Mouse (Mus musculus): ENCODE data around the gene Gm21885. TPM values are rescaled to one million over a fixed set of nuclear protein-coding genes. Genes with fewer than 3 reads are reported as not detected.

Gene Gm21885
- total RNA-seq, 2 experiments from 2014 or later, result not detected

- no peak for DNase-seq (ENCODE audit: extremely low spot score in 1 of 2, low spot score in 2 of 2)
- intact Hi-C loops (cut with DNase I), result no loop called here
Observed at GRCm38 (mm10) chr11:94314098-94314652, 32.5 kb downstream of the Gm21885 start.

GRCm38 (mm10) chr11:94315308-94315707, 33.6 kb downstream of the Gm21885 start:
- intact Hi-C loops (cut with DNase I), result no loop called here
- DNase-seq (ENCODE audit: extremely low spot score in 1 of 2, low spot score in 2 of 2), result no peak

DNA sequence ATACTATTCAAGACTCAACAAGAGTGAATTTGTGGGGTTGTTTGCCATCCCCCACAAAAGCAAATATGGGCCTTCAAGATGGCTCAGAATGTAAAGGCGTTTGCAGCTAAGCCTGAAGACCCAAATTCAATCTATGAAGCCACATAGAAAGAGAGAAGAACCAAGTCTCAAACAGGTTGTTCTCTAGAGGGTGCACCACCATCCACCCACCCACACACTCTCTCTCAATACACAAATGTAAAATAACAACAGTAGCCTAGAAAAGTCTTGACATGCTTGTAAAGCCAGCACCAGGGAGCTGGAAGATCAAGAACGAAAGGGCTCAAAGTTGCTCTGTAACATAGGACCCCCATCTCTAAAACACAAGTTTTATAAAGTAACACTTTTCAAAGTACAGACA, 34.9 kb downstream of the Gm21885 start:
- intact Hi-C loops (cut with DNase I), result no loop called here
- no peak for DNase-seq (ENCODE audit: extremely low spot score in 1 of 2, low spot score in 2 of 2)

DNA sequence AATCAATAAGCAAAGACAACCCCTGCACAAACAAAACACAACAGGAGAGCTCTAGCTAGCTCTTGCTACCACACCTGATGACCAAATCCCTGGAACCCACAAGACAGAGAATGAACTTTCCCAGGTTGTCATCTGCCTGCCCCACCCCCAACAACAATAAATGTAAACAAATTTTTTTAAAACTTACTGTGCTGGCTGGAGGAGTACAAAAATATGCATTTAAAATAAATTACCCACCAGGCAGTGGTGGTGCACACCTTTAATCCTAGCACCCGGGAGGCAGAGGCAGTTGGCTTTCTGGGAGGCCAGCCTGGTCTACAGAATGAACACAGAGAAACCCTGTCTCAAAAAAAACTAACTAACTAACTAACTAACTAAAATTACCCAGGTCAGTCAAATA, 35.3 kb downstream of the Gm21885 start:
- intact Hi-C loops (cut with DNase I), result no loop called here
- no peak for DNase-seq (ENCODE audit: extremely low spot score in 1 of 2, low spot score in 2 of 2)

DNA sequence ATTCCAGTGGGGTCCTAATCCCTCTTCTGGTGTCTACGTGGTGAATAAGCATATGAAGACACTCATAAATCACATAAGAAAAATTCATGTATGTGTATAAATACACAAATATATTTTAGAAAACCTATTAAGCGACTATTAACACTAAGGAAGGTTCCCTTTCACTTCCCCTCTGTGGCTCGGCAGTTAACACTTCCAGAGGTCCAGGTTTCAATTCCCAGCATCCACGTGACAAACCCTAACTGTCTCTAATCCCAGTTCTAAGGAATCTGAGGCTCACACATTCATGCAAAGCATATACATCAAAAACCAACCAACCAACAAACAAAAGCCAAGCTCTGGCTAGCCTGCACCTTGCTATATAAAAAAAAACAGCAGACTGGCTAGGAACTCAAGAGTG, 35.8 kb downstream of the Gm21885 start:
- DNase-seq (ENCODE audit: extremely low spot score in 1 of 2, low spot score in 2 of 2), result no peak
- intact Hi-C loops (cut with DNase I), result no loop called here

DNA sequence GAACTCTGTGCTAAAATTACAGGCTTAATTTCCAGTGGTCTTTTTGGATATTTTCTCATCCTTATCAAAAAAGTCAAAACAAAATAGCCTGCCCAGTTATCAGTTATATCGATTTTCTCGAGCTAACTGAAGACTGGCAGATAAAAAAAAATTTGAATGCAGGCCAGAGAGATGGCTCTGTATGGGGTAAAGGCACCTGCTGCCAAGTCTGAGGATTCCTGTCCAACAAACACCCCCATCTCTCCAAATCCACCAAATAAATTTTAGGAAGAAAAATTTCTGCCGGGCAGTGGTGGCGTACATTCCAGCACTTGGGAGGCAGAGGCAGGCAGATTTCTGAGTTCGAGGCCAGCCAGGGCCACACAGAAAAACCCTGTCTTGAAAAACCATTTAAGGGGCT, 36.4 kb downstream of the Gm21885 start:
- intact Hi-C loops (cut with DNase I), result no loop called here

DNA sequence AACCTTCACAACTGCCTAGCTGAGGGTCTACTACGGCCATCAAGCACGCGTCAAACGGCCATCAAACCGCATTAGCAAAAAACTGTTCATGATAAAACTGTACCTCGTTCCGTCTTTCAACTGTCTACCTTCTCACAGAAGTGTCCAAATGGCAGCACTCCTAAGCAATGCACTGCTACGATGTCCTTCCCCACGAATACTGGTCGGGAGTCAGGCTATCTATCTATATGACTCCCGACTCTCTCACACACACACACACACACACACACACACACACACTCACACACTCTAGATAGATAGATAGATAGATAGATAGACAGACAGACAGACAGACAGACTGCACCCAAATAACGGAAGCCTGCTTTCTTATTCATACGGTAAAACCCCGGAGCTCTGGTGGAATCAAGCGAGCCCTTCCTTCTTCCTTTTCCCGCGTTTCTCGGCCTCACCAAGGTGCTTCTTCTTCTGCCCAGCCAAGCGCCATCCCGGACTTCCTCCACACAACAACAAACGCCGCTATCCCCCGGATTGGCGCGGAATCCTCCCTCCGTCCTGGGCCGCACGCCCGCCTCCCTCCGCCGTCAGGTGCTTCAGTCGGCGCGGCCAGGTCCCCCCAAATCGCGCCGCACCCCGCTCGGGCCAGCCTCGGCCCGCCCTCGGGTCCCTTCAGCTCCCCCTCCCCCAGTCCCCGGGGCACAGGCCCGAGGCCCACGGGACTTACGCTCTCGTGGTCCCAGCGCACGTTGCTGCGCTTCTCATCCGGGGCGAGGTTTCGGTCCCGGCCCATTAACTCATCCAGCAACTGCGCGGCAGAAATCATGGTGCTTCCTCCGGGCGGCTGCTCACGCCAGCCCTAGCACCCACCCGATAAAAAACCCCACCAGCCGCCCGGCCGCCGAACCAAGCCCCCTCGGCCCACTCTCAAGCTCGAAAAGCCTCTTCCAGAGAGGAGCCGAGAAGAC, 39.6 kb downstream of the Gm21885 start:
- peak in 1 of 2 experiments; percentile 80 for DNase-seq (ENCODE audit: extremely low spot score in 1 of 2, low spot score in 2 of 2)
- intact Hi-C loops (cut with DNase I), result no loop called here

More for the DNA sequence above, 36.4 kb downstream of the Gm21885 start:
- no peak for DNase-seq (ENCODE audit: extremely low spot score in 1 of 2, low spot score in 2 of 2)

- intact Hi-C loops (cut with DNase I), result no loop called here
Observed at GRCm38 (mm10) chr11:94321931-94322400, 40.3 kb downstream of the Gm21885 start, which contains the start of gene Luc7l3. TSS of gene Luc7l3 (minus strand) at chr11:94321988.

GRCm38 (mm10) chr11:94322636-94323035, 41.0 kb downstream of the Gm21885 start:
- intact Hi-C loops (cut with DNase I), result no loop called here
- no peak for DNase-seq (ENCODE audit: extremely low spot score in 1 of 2, low spot score in 2 of 2)

More at GRCm38 (mm10) chr11:94321931-94322400, 40.3 kb downstream of the Gm21885 start, which contains the start of gene Luc7l3:
- peak; percentile 89 to 97 for DNase-seq (ENCODE audit: extremely low spot score in 1 of 2, low spot score in 2 of 2)

GRCm38 (mm10) chr11:94323271-94323925, 41.7 kb downstream of the Gm21885 start:
- intact Hi-C loops (cut with DNase I), result no loop called here
- no peak for DNase-seq (ENCODE audit: extremely low spot score in 1 of 2, low spot score in 2 of 2)

- DNase-seq (ENCODE audit: extremely low spot score in 1 of 2, low spot score in 2 of 2), result no peak
- intact Hi-C loops (cut with DNase I), result no loop called here
Observed at GRCm38 (mm10) chr11:94324618-94325017, 42.9 kb downstream of the Gm21885 start.

DNA sequence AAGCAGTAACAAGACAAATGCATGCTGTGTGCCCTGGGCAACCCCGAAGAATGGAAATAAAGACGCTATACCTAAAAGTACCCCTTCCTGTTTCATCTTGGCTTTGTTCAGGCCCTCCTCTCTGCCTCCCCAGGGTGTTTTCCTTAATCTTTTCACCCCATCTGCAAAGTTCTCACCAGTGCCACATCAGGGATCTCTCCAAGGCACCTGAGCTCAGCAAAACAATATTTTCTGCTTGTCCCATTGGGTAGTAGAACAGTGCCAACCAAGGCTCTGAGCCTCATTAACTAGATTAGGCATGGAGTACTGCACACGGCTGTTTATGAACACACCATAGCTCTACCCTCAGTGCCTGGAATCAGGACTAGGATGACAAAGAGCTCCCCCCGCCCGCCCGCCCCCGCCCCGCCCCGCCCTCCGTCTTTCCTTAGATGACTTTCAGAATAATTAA, 45.3 kb downstream of the Gm21885 start:
- DNase-seq (ENCODE audit: extremely low spot score in 1 of 2, low spot score in 2 of 2), result no peak
- intact Hi-C loops (cut with DNase I), result no loop called here

DNA sequence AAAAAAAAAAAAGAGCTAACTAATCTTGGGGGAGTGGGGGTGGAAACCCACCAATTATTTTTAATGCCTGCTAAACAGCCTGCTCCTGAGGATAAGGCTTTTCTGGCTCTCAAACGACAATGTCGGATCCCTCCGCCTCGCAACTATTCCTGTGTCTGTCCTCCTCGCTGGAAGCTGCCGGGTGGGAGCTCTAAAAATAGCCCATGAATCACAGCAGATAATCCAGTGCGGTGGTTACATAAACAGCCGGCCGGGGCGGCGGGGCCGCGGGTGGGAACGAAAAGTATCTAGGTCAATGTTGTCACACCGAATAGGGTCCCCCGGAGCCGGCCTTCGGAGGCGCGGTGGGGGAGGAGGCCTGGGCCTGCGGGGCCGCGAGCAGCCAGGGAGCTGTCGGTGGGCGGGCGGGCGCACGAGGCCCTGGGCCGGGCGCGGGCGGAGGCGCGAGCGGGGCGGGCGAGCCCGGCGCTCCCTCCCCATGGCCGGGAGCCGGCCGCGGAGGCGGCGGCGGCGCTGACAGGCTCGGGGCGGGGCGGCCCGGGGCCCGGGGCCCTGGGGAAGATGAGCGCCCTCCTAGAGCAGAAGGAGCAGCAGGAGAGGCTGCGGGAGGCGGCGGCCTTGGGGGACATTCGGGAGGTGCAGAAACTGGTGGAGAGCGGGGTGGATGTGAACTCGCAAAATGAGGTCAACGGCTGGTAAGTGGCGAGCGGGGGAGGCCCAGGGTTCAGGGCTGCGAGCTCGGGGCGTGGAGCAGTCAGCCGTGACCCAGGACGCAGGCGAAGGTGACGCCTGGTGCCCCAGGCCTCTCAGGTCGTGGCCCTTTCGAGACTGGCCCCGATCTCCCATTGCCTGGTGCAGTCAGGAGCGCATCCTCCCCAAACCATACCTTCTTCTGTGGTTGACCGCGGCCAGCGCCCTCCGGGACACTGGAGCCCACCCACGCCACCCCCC, 46.3 kb downstream of the Gm21885 start, which contains the start of gene Ankrd40:
Gene Ankrd40 (plus strand): TSS at position 309 of the 951 bp plus-strand sequence.
- DNase-seq (ENCODE audit: extremely low spot score in 1 of 2, low spot score in 2 of 2), result peak; percentile 96
- intact Hi-C loops (cut with DNase I), result no loop called here

GRCm38 (mm10) chr11:94328644-94329025, 47.0 kb downstream of the Gm21885 start:
- DNase-seq (ENCODE audit: extremely low spot score in 1 of 2, low spot score in 2 of 2), result no peak
- intact Hi-C loops (cut with DNase I), result no loop called here

GRCm38 (mm10) chr11:94329270-94329891, 47.7 kb downstream of the Gm21885 start:
- DNase-seq (ENCODE audit: extremely low spot score in 1 of 2, low spot score in 2 of 2), result peak in 1 of 2 experiments; percentile 71
- intact Hi-C loops (cut with DNase I), result no loop called here

DNA sequence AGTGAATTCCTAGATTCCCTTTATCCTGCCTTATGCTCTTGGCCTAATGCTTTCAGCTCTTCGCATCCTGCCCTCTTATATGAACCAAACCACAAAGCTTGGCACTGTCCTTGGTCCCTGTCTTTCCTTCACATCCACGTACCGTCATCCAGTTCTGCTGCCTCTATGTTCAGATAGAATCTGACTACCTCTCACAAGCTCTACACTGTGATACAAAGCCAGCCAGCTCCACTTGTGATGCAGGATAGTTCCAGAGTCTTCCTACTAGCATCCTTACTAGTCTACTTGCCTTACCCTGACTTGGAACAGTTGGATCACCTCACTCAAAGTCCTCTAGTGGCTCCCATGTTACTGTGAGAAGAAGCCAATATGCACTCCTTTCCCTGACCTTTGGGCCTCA, 48.5 kb downstream of the Gm21885 start:
- intact Hi-C loops (cut with DNase I), result loop anchor here (5.0 kb wide), 1 partner anchor 217 kb away; the partner anchor contains the start of gene Rsad1
- DNase-seq (ENCODE audit: extremely low spot score in 1 of 2, low spot score in 2 of 2), result no peak

DNA sequence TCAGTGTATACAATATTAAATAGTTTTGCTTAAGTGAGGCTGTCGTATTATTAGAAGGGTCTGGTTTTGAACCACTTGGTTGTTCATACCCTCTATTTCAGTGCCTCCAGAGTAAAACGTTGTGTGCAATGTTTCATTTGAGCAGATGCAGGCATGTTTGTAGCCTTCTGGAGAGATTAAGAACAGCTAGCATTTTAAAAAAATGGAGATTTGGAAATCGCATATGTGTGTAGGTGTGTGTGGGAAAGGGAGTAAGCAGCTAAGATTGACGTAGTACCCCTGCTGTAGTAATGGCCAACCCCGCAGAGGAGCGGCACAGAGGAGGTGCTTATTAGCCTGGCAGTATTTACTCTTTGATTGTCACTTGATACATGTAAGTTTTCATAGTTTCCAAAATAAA, 51.1 kb downstream of the Gm21885 start:
- no peak for DNase-seq (ENCODE audit: extremely low spot score in 1 of 2, low spot score in 2 of 2)
- intact Hi-C loops (cut with DNase I), result loop anchor here (5.0 kb wide), 1 partner anchor 215 kb away; the partner anchor contains the start of gene Rsad1

All from left cerebral cortex, postnatal 10 days (tissue).